Mouse (Mus musculus) heart, embryonic 16.5 days (tissue): ENCODE data around the gene Banf2. TPM values are rescaled to one million over a fixed set of nuclear protein-coding genes. Genes with fewer than 3 reads are reported as not detected.

Experiments used
- ATAC-seq: fragments of 200-750 bp; cut with Nextera tagmentation; replicated peaks from 2 replicates; pipeline ENCODE4 v1.8.0; 2017; ENCODE audit warnings: moderate number of reproducible peaks; ENCODE audit not compliant: insufficient read depth, low FRiP score; ENCODE audit errors: extremely low read depth
- H3K27ac ChIP-seq: fragments of 300-500 bp; sonication (generic); 2 replicates; pipeline ENCODE4 v1.5.1; 2014; ENCODE audit warnings: mild to moderate bottlenecking, low read length, control low read depth, moderate library complexity
- H3K27me3 ChIP-seq: fragments of 300-500 bp; sonication (generic); 2 replicates; pipeline ENCODE4 v1.6.1; 2014; ENCODE audit warnings: low read length, mixed read lengths; ENCODE audit not compliant: control insufficient read depth, insufficient read depth
- H3K36me3 ChIP-seq: fragments of 300-500 bp; sonication (generic); 2 replicates; pipeline ENCODE4 v1.6.1; 2014; ENCODE audit not compliant: control insufficient read depth, insufficient read depth
- H3K4me1 ChIP-seq: fragments of 300-500 bp; sonication (generic); 2 replicates; pipeline ENCODE4 v1.6.1; 2014; ENCODE audit warnings: low read length, mixed read lengths; ENCODE audit not compliant: control insufficient read depth, insufficient read depth
- H3K4me2 ChIP-seq: fragments of 300-500 bp; sonication (generic); 2 replicates; pipeline ENCODE4 v1.6.1; 2014; ENCODE audit warnings: low read depth, mild to moderate bottlenecking, control low read depth, low read length
- H3K4me3 ChIP-seq: fragments of 300-500 bp; sonication (generic); 2 replicates; pipeline ENCODE4 v1.5.1; 2014; ENCODE audit warnings: mild to moderate bottlenecking, control low read depth, low read length
- H3K9ac ChIP-seq: fragments of 300-500 bp; sonication (generic); 2 replicates; pipeline ENCODE4 v1.6.1; 2014; ENCODE audit warnings: low read length, control low read depth
- H3K9me3 ChIP-seq: fragments of 300-500 bp; sonication (generic); replicated peaks from 2 replicates; pipeline ENCODE4 v1.6.1; 2016; ENCODE audit warnings: low read length; ENCODE audit not compliant: control insufficient read depth
- WGBS: fragments of 180-500 bp; shearing (Covaris S2); extraction: QIAGEN DNeasy Blood & Tissue Kit; methylation state at CpG from one replicate; pipeline ENCODE4 v1.1.7; 2014; 5-methylcytosine and 5-hydroxymethylcytosine counted together
- polyA plus RNA-seq: library from polyadenylated mRNA; unstranded; fragments of >200 nt; fragmentation: Nextera tagmentation; extraction: Ambion mirVana; gene quantifications from 2 replicates; pipeline ENCODE4 v1.2.1, GENCODE M21; 2015

The Banf2 gene
- polyA plus RNA-seq, 1 experiment from 2014 or later, result not detected

DNA sequence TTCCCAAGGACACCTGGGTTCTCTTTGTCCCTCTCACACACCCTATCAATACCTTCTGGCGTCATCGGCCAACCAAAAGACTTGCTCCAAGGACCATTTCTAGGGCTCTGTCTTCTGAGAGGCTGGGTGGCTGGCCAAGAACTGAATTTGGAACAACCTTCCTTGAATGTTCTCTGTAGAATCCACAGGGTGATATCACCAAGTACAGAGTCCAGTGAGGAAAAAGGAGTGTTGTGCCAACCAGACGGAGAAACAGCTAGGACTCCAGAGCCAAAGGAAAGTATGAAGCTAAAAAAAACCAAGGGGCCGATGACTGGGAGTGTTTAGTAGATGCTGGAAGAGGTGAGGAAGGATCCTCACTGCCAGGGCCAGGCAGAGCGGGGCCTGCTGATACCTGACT lies 74.5 kb downstream of the Banf2 start:
- peaks cover 7% of the 10 kb centered on the region; the same call in 1 of the 2 replicates for H3K27me3 ChIP-seq
- WGBS, result 56% methylated on average over 5 of the region's 5 CpGs
- no peak overlapping the region for H3K4me2 ChIP-seq
- no peak for ATAC-seq
- H3K9ac ChIP-seq, result no peak overlapping the region
- H3K4me3 ChIP-seq, result no peak overlapping the region
- no peak overlapping the region for H3K27ac ChIP-seq
- H3K9me3 ChIP-seq, result no peaks in the 10 kb centered on the region
- no peaks in the 10 kb centered on the region for H3K36me3 ChIP-seq
- peaks cover 14% of the 10 kb centered on the region for H3K4me1 ChIP-seq

DNA sequence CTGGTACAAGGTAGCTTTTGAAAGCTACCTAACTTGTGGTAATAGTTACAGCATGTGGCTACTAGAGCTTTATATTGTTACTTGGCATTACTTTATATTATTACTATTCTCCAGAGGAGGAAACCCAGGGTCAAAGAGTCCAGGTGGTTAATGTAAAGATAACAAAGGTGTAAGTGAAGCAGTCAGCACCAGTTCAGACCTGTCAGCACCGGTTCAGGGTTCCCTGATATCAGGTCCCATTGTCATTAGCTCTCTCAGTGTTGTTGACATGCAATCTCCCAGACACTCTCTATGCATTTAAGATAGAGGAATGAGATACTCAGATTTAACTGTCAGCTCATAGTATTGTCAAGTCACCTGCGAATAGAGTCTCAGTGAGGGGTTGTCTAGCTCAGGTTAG lies 75.0 kb downstream of the Banf2 start:
- no peak; the same call in 1 of the 2 replicates for ATAC-seq
- H3K4me1 ChIP-seq, result peaks cover 14% of the 10 kb centered on the region
- H3K27me3 ChIP-seq, result peaks cover 7% of the 10 kb centered on the region; the same call in 1 of the 2 replicates
- H3K4me2 ChIP-seq, result no peak overlapping the region
- H3K4me3 ChIP-seq, result no peak overlapping the region
- H3K9ac ChIP-seq, result no peak overlapping the region
- 28% methylated on average over 2 of the region's 2 CpGs for WGBS
- no peak overlapping the region for H3K27ac ChIP-seq
- H3K9me3 ChIP-seq, result no peaks in the 10 kb centered on the region
- no peaks in the 10 kb centered on the region for H3K36me3 ChIP-seq

DNA sequence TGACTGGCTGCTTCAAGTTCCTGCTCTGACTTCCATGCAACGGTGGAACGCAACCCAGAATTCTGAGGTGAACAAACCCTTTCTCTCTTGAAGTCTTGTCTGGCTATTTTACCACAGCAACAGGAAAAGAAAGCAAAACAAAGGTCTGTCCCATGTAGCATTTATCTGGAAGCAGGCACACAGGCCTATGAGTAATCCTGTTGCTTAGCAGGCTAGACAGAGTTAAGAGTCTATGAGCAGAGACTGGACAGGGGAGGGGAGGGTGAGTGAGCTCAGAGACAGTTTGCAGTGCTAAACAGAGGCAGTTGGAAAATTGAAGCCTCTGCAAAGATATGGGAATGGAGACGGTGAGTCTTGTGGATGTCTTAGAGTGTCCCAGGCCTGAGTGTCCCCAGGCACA lies 75.5 kb downstream of the Banf2 start:
- no peak overlapping the region for H3K27ac ChIP-seq

DNA sequence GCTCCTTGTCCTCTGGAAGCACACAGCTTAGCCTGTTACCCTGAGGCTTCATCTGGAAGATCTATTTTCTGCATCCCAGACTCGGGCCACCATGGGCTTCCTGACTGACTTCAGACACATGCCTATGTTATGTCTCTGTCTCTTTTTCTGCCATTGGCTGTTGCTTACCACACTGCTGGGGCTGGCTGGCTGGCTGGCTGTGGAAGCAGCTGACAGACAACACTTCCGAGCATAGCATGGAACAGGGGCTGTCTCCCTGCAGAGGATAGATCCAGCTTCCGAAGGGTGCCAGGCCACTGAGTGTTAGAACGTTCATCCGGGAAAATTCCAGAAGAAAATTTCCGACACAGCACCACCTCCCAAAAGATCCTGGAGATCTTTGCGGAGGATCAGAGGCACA lies 79.1 kb downstream of the Banf2 start:
- H3K4me1 ChIP-seq, result peaks cover 14% of the 10 kb centered on the region
- H3K9ac ChIP-seq, result no peak overlapping the region
- no peak overlapping the region for H3K4me2 ChIP-seq
- 54% methylated on average over 7 of the region's 7 CpGs for WGBS
- ATAC-seq, result no peak
- H3K4me3 ChIP-seq, result no peak overlapping the region
- H3K27me3 ChIP-seq, result peaks cover 2% of the 10 kb centered on the region; the same call in 1 of the 2 replicates
- no peaks in the 10 kb centered on the region for H3K36me3 ChIP-seq
- H3K9me3 ChIP-seq, result no peaks in the 10 kb centered on the region
- no peak overlapping the region for H3K27ac ChIP-seq

More for the DNA sequence above, 75.5 kb downstream of the Banf2 start:
- Histone ChIP-seq H3K36me3 (no peaks in the 10 kb centered on the region), H3K4me2 (no peak overlapping the region), H3K4me3 (no peak overlapping the region), H3K27me3 (peaks cover 7% of the 10 kb centered on the region; the same call in 1 of the 2 replicates), H3K9me3 (no peaks in the 10 kb centered on the region), H3K4me1 (peaks cover 14% of the 10 kb centered on the region), H3K9ac (no peak overlapping the region)
- ATAC-seq, result no peak
- WGBS, result 48% methylated on average over 3 of the region's 3 CpGs

DNA sequence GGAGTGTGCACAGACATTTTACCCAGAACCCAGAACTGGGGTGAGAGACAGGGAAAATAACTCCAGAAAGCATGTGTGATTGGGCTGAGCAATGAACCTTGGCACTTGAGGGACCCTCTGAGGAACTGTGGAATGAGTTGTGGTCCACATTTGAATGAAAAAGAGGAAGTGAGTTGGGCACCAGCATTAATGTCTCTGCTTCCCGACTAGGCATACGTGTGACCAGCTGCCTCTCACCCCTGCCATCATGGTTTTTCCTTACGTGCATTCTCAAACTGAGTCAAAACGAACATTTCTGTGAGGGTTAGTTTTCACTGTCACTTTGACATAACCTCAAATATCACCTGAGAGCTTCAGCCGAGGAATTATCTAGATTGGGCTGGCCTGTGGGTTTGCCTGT lies 79.8 kb downstream of the Banf2 start:
- Histone ChIP-seq H3K4me1 (peaks cover 9% of the 10 kb centered on the region), H3K4me3 (no peak overlapping the region), H3K27me3 (peaks cover 2% of the 10 kb centered on the region; the same call in 1 of the 2 replicates), H3K9ac (no peak overlapping the region), H3K36me3 (no peaks in the 10 kb centered on the region), H3K27ac (no peak overlapping the region), H3K9me3 (no peaks in the 10 kb centered on the region), H3K4me2 (no peak overlapping the region)
- ATAC-seq, result no peak
- WGBS, result 80% methylated on average over 5 of the region's 5 CpGs

DNA sequence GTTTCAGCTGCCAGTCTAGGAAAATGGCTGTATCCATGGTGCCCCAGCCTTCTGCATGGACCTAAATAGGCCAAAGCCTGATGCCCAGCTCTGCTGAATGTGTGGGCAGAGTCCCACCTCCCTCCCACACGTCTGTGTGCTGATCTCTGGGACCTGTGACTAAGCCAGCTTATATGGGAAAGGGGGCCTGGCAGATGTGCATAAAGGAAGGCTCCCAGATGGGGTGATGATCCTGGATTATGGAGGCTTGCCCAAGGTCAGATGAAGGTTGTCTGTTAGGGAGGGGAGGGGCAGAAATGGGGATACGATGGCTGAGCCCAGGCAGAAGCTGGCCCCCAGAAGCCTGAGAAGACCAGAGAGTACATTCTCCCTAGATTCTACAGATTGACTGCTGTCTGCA lies 85.2 kb downstream of the Banf2 start:
- Histone ChIP-seq H3K9ac (no peak overlapping the region), H3K27ac (no peak overlapping the region), H3K9me3 (no peaks in the 10 kb centered on the region), H3K4me3 (no peak overlapping the region), H3K36me3 (no peaks in the 10 kb centered on the region), H3K27me3 (no peaks in the 10 kb centered on the region), H3K4me1 (peaks cover 8% of the 10 kb centered on the region), H3K4me2 (no peak overlapping the region)
- 61% methylated on average over 2 of the region's 2 CpGs for WGBS
- ATAC-seq, result no peak

DNA sequence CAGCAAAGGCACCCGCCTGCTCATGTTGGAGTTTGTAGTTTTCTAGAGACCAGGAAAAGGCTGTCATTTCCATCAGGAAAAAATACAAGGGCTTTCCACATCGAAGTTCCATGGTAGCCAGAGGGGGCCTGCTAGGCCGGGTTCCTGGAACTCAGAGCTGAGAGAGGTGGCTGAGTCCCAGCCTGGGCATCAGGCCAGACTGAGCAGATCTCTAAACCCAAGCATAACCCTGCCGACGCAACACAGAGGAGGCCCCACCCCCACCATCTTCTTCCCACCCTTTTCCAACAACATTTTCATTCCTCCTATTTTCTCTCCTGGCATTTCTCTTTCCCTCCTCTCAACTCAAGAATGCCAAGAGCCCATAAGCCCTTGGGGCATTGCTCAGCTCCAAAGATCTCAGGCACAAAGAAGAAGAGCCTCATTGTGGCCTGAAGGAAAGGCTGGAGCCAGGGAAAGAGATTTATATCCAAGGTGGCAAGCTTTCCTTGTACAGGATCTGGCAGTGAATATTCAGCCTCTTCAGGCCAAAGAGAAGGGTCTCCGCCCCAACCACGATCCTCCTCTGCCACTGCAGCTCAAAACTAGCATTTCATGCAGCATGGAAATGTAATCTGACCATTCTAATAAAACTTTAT lies 87.4 kb downstream of the Banf2 start:
- Histone ChIP-seq H3K27me3 (no peaks in the 10 kb centered on the region), H3K9ac (no peak overlapping the region), H3K27ac (no peak overlapping the region), H3K4me2 (no peak overlapping the region), H3K4me1 (peaks cover 15% of the 10 kb centered on the region), H3K36me3 (no peaks in the 10 kb centered on the region), H3K9me3 (no peaks in the 10 kb centered on the region), H3K4me3 (no peak overlapping the region)
- ATAC-seq, result no peak
- 65% methylated on average over 7 of the region's 7 CpGs for WGBS

DNA sequence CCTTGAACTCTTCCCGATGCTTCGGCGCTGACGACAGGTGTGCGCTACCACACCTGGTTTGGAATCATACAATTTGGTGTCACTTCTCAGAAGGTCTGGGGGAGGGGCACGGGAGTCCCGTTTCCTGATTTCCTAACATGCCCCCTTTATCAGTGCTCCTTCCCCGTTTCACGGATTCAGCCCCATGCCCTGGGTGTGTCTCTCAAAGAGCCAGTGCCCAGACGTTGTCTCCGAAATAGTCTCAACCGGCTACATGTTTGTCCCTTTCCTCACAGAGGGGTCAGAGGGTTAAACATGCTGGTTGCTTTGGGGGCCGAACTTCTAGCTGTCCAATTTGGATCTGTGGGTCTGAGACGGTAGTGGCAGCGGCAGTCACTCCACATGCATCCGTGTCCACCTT lies 89.2 kb downstream of the Banf2 start:
- 92% methylated on average over 16 of the region's 16 CpGs for WGBS
- Histone ChIP-seq H3K4me2 (no peak overlapping the region), H3K9ac (no peak overlapping the region), H3K36me3 (no peaks in the 10 kb centered on the region), H3K27ac (no peak overlapping the region), H3K4me1 (peaks cover 15% of the 10 kb centered on the region), H3K27me3 (no peaks in the 10 kb centered on the region), H3K4me3 (no peak overlapping the region), H3K9me3 (no peaks in the 10 kb centered on the region)
- no peak for ATAC-seq
